In genomic region chr1:160298893-160299292, GRCm38 (mm10) we compare ENCODE assay signal across 11 mouse cellular contexts.
"Had no signal": no experiment of that assay in that cellular context is flagged by ENCODE, and none has a peak within 500 bp of the region (broad histone marks: within the 10 kb centered on the region; RNA-seq: fewer than 3 reads in every experiment).

No protein-coding gene starts in this region.

- H3K27ac ChIP-seq: limb, embryonic 10.5 days had no signal

- ATAC-seq: intestine, postnatal 0 days; lung, postnatal 0 days had no signal

- H3K9me3 ChIP-seq: limb, embryonic 10.5 days had no signal

- H3K36me3 ChIP-seq: limb, embryonic 10.5 days had no signal

- H3K4me3 ChIP-seq: limb, embryonic 10.5 days had no signal

- DNase-seq: kidney, adult 8-10 months; kidney, postnatal 25 days; lung, adult 2 months; lung, postnatal 4 days; right cerebral cortex, adult 18-20 months; right cerebral cortex, postnatal 25 days; thymus, postnatal 36 days had no signal

- H3K4me1 ChIP-seq: limb, embryonic 10.5 days had no signal

- H3K4me2 ChIP-seq: midbrain, embryonic 11.5 days had no signal
